ENCODE assay signal across 9 mouse cellular contexts in the genomic region with DNA sequence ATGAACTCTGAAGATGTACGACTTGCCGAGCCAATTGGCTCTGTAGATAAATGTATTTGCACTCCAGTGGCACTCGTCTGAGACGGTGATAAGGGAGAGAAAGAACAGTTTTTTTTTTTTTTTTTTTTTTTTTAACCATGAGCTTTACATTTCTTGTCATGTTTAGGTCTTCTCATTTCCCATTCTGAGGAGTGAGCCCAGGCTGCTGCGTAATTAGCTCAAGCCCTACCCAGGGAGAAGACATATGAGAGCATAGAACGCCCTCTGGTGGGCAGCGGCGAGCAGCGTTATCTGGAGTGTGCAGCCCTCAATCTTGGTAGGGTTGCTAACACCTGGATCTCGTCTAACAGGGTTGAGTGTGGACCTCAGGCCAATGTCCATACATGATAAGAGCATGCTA. TPM values are rescaled to one million over a fixed set of nuclear protein-coding genes. Genes with fewer than 3 reads are reported as not detected.
DNase-seq lines count a peak whose midpoint lies in the region; ATAC-seq and TF ChIP-seq lines count a peak whose summit lies in the region.
"Had no signal": no experiment of that assay in that cellular context is flagged by ENCODE, and none has a peak within 500 bp of the region (broad histone marks: within the 10 kb centered on the region; RNA-seq: fewer than 3 reads in every experiment).

No protein-coding gene starts in this region.

- no peak overlapping the region; the same call in 1 of the 2 replicates for H3K4me3 ChIP-seq in gastrocnemius, adult 2 months
- no peak overlapping the region for H3K4me3 ChIP-seq in intestine, embryonic 16.5 days (ENCODE audit: low read length)
- H3K4me3 ChIP-seq in limb, embryonic 10.5 days, result no peak overlapping the region
- H3K4me3 ChIP-seq in midbrain, embryonic 14.5 days (replicated peaks; ENCODE audit: low read depth, low read length), result no peak overlapping the region
- H3K4me3 ChIP-seq in stomach, embryonic 14.5 days (ENCODE audit: low read depth, low read length), result no peak overlapping the region
- H3K4me3 ChIP-seq: neural tube, embryonic 13.5 days had no signal

- H3K27ac ChIP-seq in gastrocnemius, adult 2 months, result no peak overlapping the region
- H3K27ac ChIP-seq in intestine, embryonic 16.5 days (ENCODE audit: low read length), result no peak overlapping the region
- no peak overlapping the region for H3K27ac ChIP-seq in limb, embryonic 10.5 days
- no peak overlapping the region for H3K27ac ChIP-seq in midbrain, embryonic 14.5 days (replicated peaks; ENCODE audit: low read depth, low read length)
- H3K27ac ChIP-seq in stomach, embryonic 14.5 days (ENCODE audit: low read length), result no peak overlapping the region
- H3K27ac ChIP-seq: neural tube, embryonic 13.5 days had no signal

- no peaks in the 10 kb centered on the region for H3K9me3 ChIP-seq in intestine, embryonic 16.5 days (ENCODE audit: control insufficient read depth, low read length)
- H3K9me3 ChIP-seq in limb, embryonic 10.5 days (replicated peaks), result no peaks in the 10 kb centered on the region
- no peaks in the 10 kb centered on the region for H3K9me3 ChIP-seq in midbrain, embryonic 14.5 days (ENCODE audit: control insufficient read depth, low read length)
- H3K9me3 ChIP-seq in stomach, embryonic 14.5 days (ENCODE audit: control insufficient read depth, low read depth, low read length), result no peaks in the 10 kb centered on the region
- H3K9me3 ChIP-seq: neural tube, embryonic 13.5 days had no signal

- peak; percentile 74 for ATAC-seq in intestine, embryonic 16.5 days
- no peak for ATAC-seq in midbrain, embryonic 14.5 days (ENCODE audit: low FRiP score, low TSS enrichment)
- peak; percentile 67; the same call in 1 of the 2 replicates for ATAC-seq in stomach, embryonic 14.5 days (ENCODE audit: insufficient number of reproducible peaks, insufficient read depth, low FRiP score, low read depth)

- H3K4me2 ChIP-seq in intestine, embryonic 16.5 days (ENCODE audit: low read depth, low read length), result no peak overlapping the region
- no peak overlapping the region for H3K4me2 ChIP-seq in midbrain, embryonic 14.5 days (ENCODE audit: low read length)
- H3K4me2 ChIP-seq in stomach, embryonic 14.5 days (replicated peaks; ENCODE audit: low read depth, low read length), result no peak overlapping the region
- H3K4me2 ChIP-seq: neural tube, embryonic 13.5 days had no signal

- H3K4me1 ChIP-seq in intestine, embryonic 16.5 days (ENCODE audit: control insufficient read depth, insufficient read depth, low read length), result peaks cover 3% of the 10 kb centered on the region; the same call in 1 of the 2 replicates
- H3K4me1 ChIP-seq in limb, embryonic 10.5 days, result no peaks in the 10 kb centered on the region
- no peaks in the 10 kb centered on the region for H3K4me1 ChIP-seq in midbrain, embryonic 14.5 days (ENCODE audit: control insufficient read depth, insufficient read depth, low read length)
- no peaks in the 10 kb centered on the region for H3K4me1 ChIP-seq in stomach, embryonic 14.5 days (ENCODE audit: control insufficient read depth, insufficient read depth, low read length)
- H3K4me1 ChIP-seq: neural tube, embryonic 13.5 days had no signal

- peak; percentile 75 for TF ChIP-seq CTCF in gastrocnemius, adult 2 months (IDR thresholded peaks at IDR 0.05)

- no peaks in the 10 kb centered on the region for H3K36me3 ChIP-seq in intestine, embryonic 16.5 days (ENCODE audit: control insufficient read depth, insufficient read depth, low read length)
- H3K36me3 ChIP-seq in limb, embryonic 10.5 days, result no peaks in the 10 kb centered on the region
- H3K36me3 ChIP-seq in midbrain, embryonic 14.5 days (ENCODE audit: control insufficient read depth, insufficient read depth, low read length), result no peaks in the 10 kb centered on the region
- no peaks in the 10 kb centered on the region for H3K36me3 ChIP-seq in stomach, embryonic 14.5 days (ENCODE audit: control insufficient read depth, insufficient read depth, low read length)
- H3K36me3 ChIP-seq: neural tube, embryonic 13.5 days had no signal

- H3K9ac ChIP-seq in intestine, embryonic 16.5 days (ENCODE audit: low read depth, low read length), result no peak overlapping the region
- H3K9ac ChIP-seq in midbrain, embryonic 14.5 days (replicated peaks; ENCODE audit: low read length), result no peak overlapping the region
- no peak overlapping the region for H3K9ac ChIP-seq in stomach, embryonic 14.5 days (replicated peaks; ENCODE audit: low read depth, low read length)
- H3K9ac ChIP-seq: neural tube, embryonic 13.5 days had no signal

- 25% methylated on average over 10 of the region's 10 CpGs for WGBS in intestine, embryonic 16.5 days
- WGBS in limb, embryonic 10.5 days, result 32% methylated on average over 10 of the region's 10 CpGs
- WGBS in midbrain, embryonic 14.5 days, result 33% methylated on average over 10 of the region's 10 CpGs
- 22% methylated on average over 10 of the region's 10 CpGs for WGBS in stomach, embryonic 14.5 days

- DNase-seq in ovary, postnatal 14 days (ENCODE audit: low spot score), result peak; percentile 49
- DNase-seq in ovary, adult 18-20 months (ENCODE audit: low spot score), result no peak
- DNase-seq in cerebellum, postnatal 4 days (ENCODE audit: low spot score in 2 of 2), result peak; percentile 34 to 37
- peak; percentile 80 for DNase-seq in gastrocnemius, adult 2 months
- peak; percentile 76 for DNase-seq in limb, embryonic 10.5 days (ENCODE audit: low spot score)
- peak; percentile 76 for DNase-seq in midbrain, embryonic 14.5 days

- intact Hi-C loops in gastrocnemius, adult 2 months (cut with DNase I), result loop anchor here (1.0 kb wide), 2 partner anchors 120 to 148 kb away; no protein-coding TSS in a partner anchor

- no peaks in the 10 kb centered on the region for H3K27me3 ChIP-seq in intestine, embryonic 16.5 days (replicated peaks; ENCODE audit: control insufficient read depth, insufficient read depth, low read length)
- no peaks in the 10 kb centered on the region for H3K27me3 ChIP-seq in limb, embryonic 10.5 days (ENCODE audit: low read depth, poor library complexity, severe bottlenecking)
- H3K27me3 ChIP-seq in midbrain, embryonic 14.5 days (ENCODE audit: control insufficient read depth, insufficient read depth, low read length), result no peaks in the 10 kb centered on the region
- H3K27me3 ChIP-seq in stomach, embryonic 14.5 days (ENCODE audit: control insufficient read depth, insufficient read depth, low read length), result no peaks in the 10 kb centered on the region
- H3K27me3 ChIP-seq: neural tube, embryonic 13.5 days had no signal

RNA-seq across cellular contexts. Expression of a gene that starts 57.5 kb away (rescaled TPM):
- total RNA-seq in gastrocnemius, adult 2 months (2021), result not detected
- polyA plus RNA-seq in intestine, embryonic 16.5 days (2015; fragmentation: Nextera tagmentation; extraction: Ambion mirVana), result 0.06 and 0.09 TPM in 2 replicates
- 0.06 TPM in 1 of 2 replicates, not detected in the other for polyA plus RNA-seq in limb, embryonic 10.5 days (2016; fragmentation: Nextera tagmentation; extraction: Ambion mirVana)
- polyA plus RNA-seq in midbrain, embryonic 14.5 days (2014; fragmentation: Nextera tagmentation; extraction: Ambion mirVana), result 0.14 TPM in 1 of 2 replicates, not detected in the other
- polyA plus RNA-seq in stomach, embryonic 14.5 days (2014; fragmentation: Nextera tagmentation; extraction: Ambion mirVana), result 0.11 TPM in 1 of 2 replicates, not detected in the other
